Mouse (Mus musculus) kidney, postnatal 0 days (tissue): ENCODE measurements at regions not wholly inside any gene's neighbourhood (a gene's known extent, or its start where the extent isn't known, plus 50 kb on each side); places are given as distances from the start of the nearest gene placed in this dataset.

Experiments used
- ATAC-seq: fragments of 200-750 bp; cut with Nextera tagmentation; replicated peaks from 2 replicates; pipeline ENCODE4 v1.8.0; 2017; ENCODE audit warnings: low read depth, moderate number of reproducible peaks, moderate TSS enrichment, moderate library complexity; ENCODE audit not compliant: low FRiP score
- DNase-seq: peaks from one replicate; pipeline ENCODE4 v3.0.0-alpha.2; 2016; ENCODE audit warnings: low spot score
- H3K27ac ChIP-seq: fragments of 300-500 bp; sonication (generic); 2 replicates; pipeline ENCODE4 v1.5.1; 2014; ENCODE audit warnings: mild to moderate bottlenecking
- H3K27me3 ChIP-seq: fragments of 300-500 bp; sonication (generic); 2 replicates; pipeline ENCODE4 v1.6.1; 2014; ENCODE audit warnings: low read length, mixed read lengths; ENCODE audit not compliant: insufficient read depth
- H3K36me3 ChIP-seq: fragments of 300-500 bp; sonication (generic); 2 replicates; pipeline ENCODE4 v1.6.1; 2014; ENCODE audit warnings: low read length, mixed read lengths; ENCODE audit not compliant: insufficient read depth
- H3K4me1 ChIP-seq: fragments of 300-500 bp; sonication (generic); replicated peaks from 2 replicates; pipeline ENCODE4 v1.6.1; 2014; ENCODE audit warnings: antibody characterized with exemption, low read length, mixed read lengths; ENCODE audit not compliant: insufficient read depth
- H3K4me2 ChIP-seq: fragments of 300-500 bp; sonication (generic); 2 replicates; pipeline ENCODE4 v1.6.1; 2014; ENCODE audit warnings: mild to moderate bottlenecking, low read length, moderate library complexity, mixed read lengths
- H3K4me3 ChIP-seq: fragments of 300-500 bp; sonication (generic); replicated peaks from 2 replicates; pipeline ENCODE4 v1.5.1; 2014; ENCODE audit warnings: low read depth, low read length
- H3K9ac ChIP-seq: fragments of 300-500 bp; sonication (generic); 2 replicates; pipeline ENCODE4 v1.6.1; 2014; ENCODE audit warnings: low read depth, low read length
- H3K9me3 ChIP-seq: fragments of 300-500 bp; sonication (generic); replicated peaks from 2 replicates; pipeline ENCODE4 v1.6.1; 2016; ENCODE audit warnings: low read length, inconsistent platforms, mixed read lengths
- CTCF ChIP-seq: IDR thresholded peaks from 2 replicates; pipeline ENCODE4 v1.5.1; 2016; ENCODE audit warnings: antibody characterized with exemption, low read depth, mild to moderate bottlenecking, moderate library complexity
- WGBS: fragments of 180-500 bp; shearing (Covaris S2); extraction: QIAGEN DNeasy Blood & Tissue Kit; methylation state at CpG from one replicate; pipeline ENCODE4 v1.1.7; 2014; 5-methylcytosine and 5-hydroxymethylcytosine counted together

DNA sequence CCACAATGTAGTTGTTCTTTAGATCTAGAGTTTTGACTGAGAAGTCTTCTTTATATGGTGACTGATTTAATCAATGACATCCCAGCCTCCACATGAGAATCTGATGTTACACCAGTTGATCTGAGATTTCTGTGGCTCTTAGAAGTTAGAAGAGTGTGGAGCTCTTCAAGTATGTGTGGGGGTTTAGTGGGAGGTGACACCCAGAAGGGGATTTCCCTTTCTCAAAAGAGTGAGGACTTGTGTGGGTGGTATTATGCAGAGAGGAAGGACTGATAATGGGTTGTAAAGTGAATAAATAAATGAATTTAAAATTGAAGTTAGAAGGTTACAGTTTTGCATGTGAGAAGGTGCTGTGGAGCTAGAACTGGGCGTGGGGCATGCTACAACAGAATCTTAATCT is 439.7 kb upstream of the 4930452B06Rik start:
- Histone ChIP-seq H3K4me2 (no peak overlapping the region), H3K27ac (no peak overlapping the region), H3K9ac (no peak overlapping the region), H3K4me3 (no peak overlapping the region), H3K9me3 (no peaks in the 10 kb centered on the region), H3K4me1 (no peaks in the 10 kb centered on the region), H3K36me3 (no peaks in the 10 kb centered on the region), H3K27me3 (no peaks in the 10 kb centered on the region)
- no peak for ATAC-seq
- 70% methylated on average over 1 of the region's 1 CpGs for WGBS
- DNase-seq = no peak
- no peak for TF ChIP-seq CTCF

DNA sequence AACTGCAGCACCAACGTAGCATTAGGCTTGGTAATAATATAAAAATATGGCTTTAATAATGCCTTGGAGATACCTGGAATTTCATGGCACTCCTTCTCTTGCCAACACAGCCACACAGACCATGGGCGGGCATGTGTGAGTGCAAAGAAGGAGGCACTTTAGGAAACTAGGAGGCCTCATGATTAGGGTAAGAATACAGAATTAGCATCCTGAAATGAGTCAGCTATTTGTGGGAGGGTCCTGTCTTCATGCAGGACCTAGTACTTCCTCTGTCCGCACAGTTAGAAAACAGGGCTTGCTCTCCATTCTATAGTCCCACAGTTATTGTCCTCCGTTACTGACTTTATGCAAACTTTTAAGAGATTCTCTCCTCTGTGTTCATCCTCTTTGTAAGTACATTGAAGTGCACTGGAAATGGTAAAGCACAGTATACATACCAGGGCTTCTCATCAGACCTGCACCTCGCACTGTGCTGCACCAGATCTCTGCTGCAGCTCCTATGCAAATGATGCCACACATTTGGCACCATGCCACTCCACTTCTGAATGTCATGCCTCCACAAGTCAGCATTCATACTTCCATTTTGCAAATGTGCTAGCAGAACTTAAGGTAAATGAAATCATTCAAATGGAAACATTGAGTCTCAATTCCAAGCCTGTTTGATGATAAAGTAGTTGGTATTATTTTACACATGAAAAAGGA is 423.7 kb upstream of the 4930452B06Rik start:
- Histone ChIP-seq H3K36me3 (no peaks in the 10 kb centered on the region), H3K4me1 (no peaks in the 10 kb centered on the region), H3K9me3 (no peaks in the 10 kb centered on the region), H3K4me3 (no peak overlapping the region), H3K9ac (no peak overlapping the region), H3K27ac (no peak overlapping the region), H3K27me3 (no peaks in the 10 kb centered on the region), H3K4me2 (no peak overlapping the region)
- TF ChIP-seq CTCF = no peak
- DNase-seq (no peak), ATAC-seq (no peak)
- 82% methylated on average over 5 of the region's 5 CpGs for WGBS

DNA sequence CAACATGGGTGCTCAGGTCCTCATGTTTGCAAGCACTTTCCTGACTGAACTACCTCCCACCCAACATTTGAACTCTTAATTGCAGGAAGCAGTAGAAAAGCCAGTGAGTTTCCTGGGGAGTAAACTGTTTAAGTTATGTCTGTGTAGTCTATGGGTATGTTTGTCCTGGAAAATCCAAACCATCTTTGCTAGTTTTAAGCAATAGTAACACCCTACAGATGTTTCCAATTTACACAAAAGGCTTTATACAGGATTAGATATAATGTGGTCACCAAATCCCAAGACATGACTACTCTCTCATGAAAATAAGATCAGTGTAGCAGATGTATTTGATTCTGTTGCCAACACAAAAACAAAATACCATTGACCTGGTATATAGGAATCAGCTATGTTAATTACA is 421.1 kb upstream of the 4930452B06Rik start:
- Histone ChIP-seq H3K27ac (no peak overlapping the region), H3K4me2 (no peak overlapping the region), H3K36me3 (no peaks in the 10 kb centered on the region), H3K4me1 (no peaks in the 10 kb centered on the region), H3K4me3 (no peak overlapping the region), H3K27me3 (no peaks in the 10 kb centered on the region), H3K9me3 (no peaks in the 10 kb centered on the region), H3K9ac (no peak overlapping the region)
- no peak for DNase-seq
- no peak for ATAC-seq
- no peak for TF ChIP-seq CTCF

DNA sequence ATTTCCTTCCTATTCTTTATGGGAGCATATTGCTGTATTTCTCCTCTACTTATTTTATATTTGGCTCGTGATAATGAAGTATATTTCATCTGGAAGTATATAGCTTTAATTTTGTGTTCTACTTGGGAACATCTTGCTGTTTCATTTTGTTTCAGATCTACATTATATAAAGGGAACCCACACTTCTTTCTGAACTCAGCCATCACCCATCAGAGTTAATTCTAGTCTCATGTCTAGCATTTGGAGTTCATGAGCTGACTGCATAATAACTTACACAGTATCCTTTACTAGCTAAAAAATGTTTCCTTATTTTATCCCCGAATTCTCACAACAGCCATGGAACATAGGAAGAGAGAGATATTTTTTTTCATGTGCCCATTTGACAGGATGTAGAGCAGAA is 413.6 kb upstream of the 4930452B06Rik start:
- H3K27me3 ChIP-seq = no peaks in the 10 kb centered on the region
- DNase-seq (no peak), ATAC-seq (no peak)
- no peak overlapping the region for H3K4me2 ChIP-seq
- H3K9me3 ChIP-seq = no peaks in the 10 kb centered on the region
- H3K9ac ChIP-seq = no peak overlapping the region
- no peak overlapping the region for H3K27ac ChIP-seq
- WGBS = 74% methylated on average over 2 of the region's 2 CpGs
- no peak for TF ChIP-seq CTCF
- H3K4me3 ChIP-seq = no peak overlapping the region
- no peaks in the 10 kb centered on the region for H3K36me3 ChIP-seq
- H3K4me1 ChIP-seq = no peaks in the 10 kb centered on the region

DNA sequence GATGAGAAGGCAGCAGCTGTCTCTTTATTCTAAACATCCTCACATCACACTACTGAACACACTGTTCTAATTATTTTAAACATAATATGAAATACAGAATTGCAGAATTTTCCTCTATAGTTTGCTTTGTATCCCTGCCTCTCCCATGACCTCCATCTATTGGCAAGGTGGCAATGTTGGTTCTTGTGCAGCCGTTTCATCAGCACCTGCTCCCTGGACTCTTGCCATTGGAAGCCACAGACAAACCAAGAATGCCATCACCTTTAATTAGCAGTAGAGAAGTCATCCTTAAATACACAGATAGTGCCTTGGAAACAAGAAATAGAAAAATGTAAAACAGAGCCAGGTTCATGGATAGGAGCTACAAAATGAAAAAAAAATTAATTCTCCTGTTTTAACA is 413.0 kb upstream of the 4930452B06Rik start:
- H3K4me3 ChIP-seq = no peak overlapping the region
- no peak overlapping the region for H3K4me2 ChIP-seq
- no peaks in the 10 kb centered on the region for H3K4me1 ChIP-seq
- no peak overlapping the region for H3K9ac ChIP-seq
- DNase-seq (no peak), ATAC-seq (no peak)
- no peaks in the 10 kb centered on the region for H3K36me3 ChIP-seq
- no peaks in the 10 kb centered on the region for H3K27me3 ChIP-seq
- 82% methylated on average over 1 of the region's 1 CpGs for WGBS
- H3K27ac ChIP-seq = no peak overlapping the region
- no peak for TF ChIP-seq CTCF
- no peaks in the 10 kb centered on the region for H3K9me3 ChIP-seq

- WGBS = 48% methylated on average over 3 of the region's 3 CpGs
- DNase-seq (no peak), ATAC-seq (no peak)
- Histone ChIP-seq H3K9me3 (no peaks in the 10 kb centered on the region), H3K36me3 (no peaks in the 10 kb centered on the region), H3K27ac (no peak overlapping the region), H3K4me2 (no peak overlapping the region), H3K9ac (no peak overlapping the region), H3K27me3 (no peaks in the 10 kb centered on the region), H3K4me3 (no peak overlapping the region), H3K4me1 (no peaks in the 10 kb centered on the region)
- TF ChIP-seq CTCF = no peak
Observed at GRCm38 (mm10) chr14:9071176-9071575, 405.1 kb upstream of the 4930452B06Rik start.

DNA sequence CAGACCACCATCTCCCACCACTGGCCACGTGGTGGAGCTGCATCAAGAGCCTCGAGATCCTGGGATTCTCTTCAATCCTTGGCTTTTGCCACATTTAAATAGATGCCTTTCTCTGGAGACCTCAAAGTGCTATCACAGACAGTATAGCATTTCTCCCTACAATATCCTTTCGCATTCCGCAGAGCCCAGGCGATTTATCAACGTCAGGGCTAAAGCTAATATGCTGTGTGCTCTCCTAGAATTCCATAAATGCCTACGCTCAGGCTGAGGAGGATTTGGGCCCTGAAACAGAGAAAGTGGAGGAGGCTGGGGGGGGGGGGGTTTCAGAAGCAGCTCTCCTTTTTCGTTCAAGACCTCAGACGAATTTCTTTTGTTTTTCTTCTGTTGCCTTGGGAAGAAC is 394.0 kb upstream of the 4930452B06Rik start:
- Histone ChIP-seq H3K4me2 (no peak overlapping the region), H3K36me3 (no peaks in the 10 kb centered on the region), H3K4me1 (no peaks in the 10 kb centered on the region), H3K27ac (no peak overlapping the region), H3K4me3 (no peak overlapping the region), H3K9me3 (no peaks in the 10 kb centered on the region), H3K27me3 (no peaks in the 10 kb centered on the region), H3K9ac (no peak overlapping the region)
- DNase-seq = peak; percentile 16
- ATAC-seq = no peak
- WGBS = 50% methylated on average over 9 of the region's 9 CpGs
- peak; percentile 19; the same call in 1 of the 2 replicates for TF ChIP-seq CTCF
